Mouse (Mus musculus): Measurements from ENCODE around the gene Mest.
A peak's percentile ranks its signal among the peaks of the same experiment; 100 is the strongest.

Gene Mest

DNA sequence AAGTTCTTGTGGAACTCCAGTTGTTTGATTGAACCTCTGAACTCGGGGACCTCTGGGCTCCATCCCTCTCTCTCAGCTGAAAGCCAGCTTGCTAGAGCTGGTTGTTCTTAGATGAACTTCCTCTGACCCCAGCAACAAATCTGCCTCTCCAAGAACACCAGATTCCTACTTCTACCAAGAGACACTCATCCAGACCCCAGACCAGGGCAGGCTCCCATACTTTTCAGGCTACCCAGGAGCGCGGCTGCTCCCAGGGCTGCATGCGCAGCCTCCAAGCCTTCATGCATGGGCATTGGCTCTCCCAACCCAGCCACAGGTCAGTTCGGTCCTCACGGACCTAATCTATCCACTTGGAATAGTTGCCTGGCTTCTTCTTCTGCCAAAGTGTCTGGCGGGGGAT is at the start of gene Mest:
Gene Mest, plus strand, starts transcription at position 217 of the 400 bp plus-strand sequence.
- no peak for DNase-seq (ENCODE audit: extremely low read depth, low read depth)

DNA sequence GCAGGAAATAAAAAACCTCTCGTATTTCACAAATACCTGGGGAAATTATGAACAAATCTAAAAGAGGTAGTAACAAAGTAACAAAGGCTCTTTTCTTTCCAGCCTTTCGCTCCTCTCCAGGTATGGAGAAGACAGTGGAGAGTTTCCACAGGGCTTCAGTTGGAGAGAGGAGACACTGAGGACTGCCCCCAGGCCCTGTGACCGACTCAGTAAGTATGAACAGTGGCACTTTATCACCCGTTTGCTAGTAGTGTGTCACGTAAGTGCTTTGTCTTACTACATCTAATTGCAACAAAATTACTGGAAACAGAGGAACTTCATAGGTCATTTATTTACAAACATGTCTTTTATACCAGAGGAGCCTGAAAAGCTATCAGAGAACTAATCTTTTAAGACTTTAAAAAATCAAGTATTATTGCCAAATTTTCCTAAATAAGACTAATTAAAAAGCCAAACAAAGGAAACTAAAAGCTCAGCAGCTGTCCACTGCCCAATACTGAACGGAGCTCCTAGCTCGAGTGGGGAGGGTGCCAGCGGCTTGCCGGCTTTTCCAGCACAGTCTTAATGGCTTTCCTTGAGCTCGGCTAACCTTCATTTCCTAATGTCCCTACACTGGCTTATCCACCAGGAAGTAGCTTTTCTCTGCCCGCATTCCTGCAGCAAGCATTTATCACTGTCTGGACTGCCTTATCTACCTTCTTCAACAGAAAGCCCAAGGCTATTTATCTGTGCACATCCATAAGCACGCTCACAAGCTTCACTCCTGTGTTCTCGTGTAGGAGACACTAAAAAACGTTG is 49.4 kb upstream of the Mest start:
- no peak for DNase-seq (ENCODE audit: extremely low read depth, low read depth)

DNA sequence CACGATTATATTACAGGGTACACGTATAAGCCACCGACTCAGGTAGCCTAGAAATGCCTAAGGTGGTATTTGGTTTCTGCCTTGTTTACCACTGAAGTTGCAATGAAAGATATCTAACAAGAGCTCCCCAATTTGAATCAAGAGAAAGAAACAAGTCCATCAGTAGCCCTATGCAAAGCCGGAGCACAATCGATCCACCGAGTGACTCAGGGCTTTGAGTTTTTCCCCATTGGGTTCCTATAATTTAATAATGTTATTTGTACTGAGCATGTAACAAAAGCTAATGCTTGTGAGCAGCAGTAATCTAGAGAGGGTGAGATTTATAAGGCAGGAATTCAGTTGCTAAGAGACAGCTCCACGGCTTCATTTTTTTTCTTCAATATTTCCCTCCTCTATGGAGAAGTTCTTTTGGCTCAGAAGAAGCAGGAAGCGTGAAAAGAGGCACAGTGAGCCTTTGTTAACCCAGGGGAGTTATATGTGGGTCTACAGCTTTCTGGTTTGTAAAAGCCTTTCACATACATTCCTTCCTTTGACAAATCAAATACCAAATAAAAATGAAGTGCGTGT is 48.5 kb upstream of the Mest start:
- DNase-seq (ENCODE audit: extremely low read depth, low read depth): no peak

DNA sequence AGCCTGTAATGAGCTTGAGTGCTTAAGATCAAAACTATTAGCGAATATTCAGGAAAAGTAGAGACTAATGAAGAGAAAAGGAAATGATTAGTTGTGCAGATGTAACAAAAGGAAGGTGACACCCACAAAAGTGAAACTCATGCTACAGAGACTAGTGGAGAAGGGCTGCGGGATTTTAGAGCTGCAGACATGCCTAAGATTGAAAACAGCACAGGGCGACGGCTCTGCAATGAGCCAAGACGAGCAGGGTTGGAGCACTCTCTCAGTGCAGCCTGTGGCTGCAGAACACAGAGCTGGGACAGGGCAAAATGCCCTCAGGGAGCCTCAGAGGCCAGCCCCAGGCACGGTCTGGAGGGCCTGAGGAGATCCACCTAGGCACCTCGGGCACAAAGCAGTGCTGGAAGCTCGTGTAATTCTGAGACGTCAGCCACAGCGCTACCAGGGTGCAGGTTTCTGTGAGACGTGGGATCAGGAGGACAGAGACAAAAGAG is 48.0 kb upstream of the Mest start:
- DNase-seq (ENCODE audit: extremely low read depth, low read depth): no peak

DNA sequence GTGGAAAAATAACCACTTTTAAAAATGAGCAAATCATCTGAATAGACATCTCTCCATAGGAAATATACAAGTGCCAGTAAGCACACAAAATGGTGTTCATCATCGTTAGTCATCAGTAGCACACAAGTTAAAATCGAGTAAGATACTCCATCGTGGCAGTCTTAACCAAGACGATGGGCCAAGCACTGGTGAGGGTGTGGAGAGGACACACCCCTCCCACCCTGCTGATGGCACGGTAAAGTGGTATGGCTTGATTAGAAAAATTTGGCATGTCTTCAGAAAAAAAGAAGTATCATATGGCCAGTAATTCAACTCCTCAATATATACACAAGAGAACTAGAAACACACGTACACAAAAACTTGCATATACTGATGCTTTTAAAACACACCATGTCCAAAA is 46.8 kb upstream of the Mest start:
- no peak for DNase-seq (ENCODE audit: extremely low read depth, low read depth)

DNA sequence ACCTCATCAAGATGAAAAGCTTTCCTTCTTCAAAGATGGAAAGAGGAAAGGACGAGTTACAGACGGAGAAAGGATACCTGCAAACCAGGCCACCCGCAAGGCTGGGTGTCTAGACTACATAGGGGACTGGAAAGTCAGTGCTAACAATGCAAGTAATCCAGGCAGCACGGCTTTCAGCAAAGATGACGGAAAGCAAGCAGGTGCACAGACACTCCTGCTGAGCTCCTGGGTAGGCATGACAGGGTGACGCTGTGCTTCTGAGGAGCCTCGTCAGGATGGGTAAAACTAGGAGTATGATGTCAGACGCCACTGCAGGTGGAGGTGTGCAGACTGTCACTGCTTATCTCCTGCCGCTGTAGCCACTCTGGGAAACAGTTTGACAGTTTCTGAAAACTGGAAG is 45.8 kb upstream of the Mest start:
- no peak for DNase-seq (ENCODE audit: extremely low read depth, low read depth)

DNA sequence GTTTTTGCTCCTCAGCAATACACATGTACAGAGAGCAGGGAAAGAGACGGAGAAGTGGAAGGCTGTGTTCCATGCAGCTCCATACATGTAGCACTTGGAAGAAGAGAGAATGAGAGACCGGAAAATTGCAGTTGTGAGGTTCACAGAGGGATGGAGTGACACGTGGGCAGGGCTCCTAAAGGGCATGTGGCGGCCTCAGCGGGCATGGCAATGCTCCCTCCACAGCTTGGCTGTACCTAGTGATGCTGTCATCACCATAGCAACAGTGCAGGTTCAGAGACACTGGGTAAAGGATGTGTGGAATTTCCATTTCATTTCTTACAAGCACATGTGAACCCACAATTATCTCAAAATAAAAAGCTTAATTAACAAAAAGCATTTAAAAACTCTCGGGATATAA is 44.9 kb upstream of the Mest start:
- DNase-seq (ENCODE audit: extremely low read depth, low read depth): no peak

DNA sequence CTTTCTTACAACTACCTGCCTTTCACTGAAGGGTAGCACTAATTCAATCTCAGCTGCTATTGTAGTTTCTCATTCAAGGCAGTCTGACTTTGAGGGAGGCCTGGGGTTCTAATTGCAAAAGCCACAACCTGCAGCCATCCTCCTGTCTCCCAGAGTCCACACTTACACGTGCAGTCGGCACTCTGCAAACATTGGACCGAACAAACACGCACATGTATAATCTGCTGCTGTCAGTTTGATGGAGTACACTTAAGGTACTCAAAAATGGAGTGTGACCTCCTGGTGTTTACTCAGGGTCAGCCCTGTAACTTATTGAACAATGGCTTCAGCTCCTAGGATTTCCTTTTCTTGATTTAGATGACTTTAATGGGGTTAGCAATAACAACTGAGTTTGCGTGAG is 43.8 kb upstream of the Mest start:
- no peak for DNase-seq (ENCODE audit: extremely low read depth, low read depth)

DNA sequence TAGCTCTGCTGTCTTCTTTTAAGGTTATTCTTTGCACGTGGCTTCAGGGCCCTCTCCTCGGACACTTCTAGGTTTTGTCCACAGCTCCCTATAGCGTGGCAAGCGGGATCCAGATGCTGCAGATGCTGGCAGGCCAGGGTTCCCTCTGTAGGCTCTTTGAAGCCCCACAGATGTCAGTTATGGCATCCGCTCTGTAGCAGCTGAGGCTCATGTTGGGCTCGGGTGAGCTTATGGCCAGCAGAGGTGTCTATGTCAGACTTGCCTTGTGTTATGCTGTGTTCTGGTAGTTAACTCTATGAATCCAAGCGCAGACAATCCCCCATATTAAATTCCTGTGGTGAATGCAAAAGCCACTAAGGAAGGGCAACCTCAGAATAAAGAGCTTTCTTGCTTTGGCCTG is 42.9 kb upstream of the Mest start:
- DNase-seq (ENCODE audit: extremely low read depth, low read depth): no peak

DNA sequence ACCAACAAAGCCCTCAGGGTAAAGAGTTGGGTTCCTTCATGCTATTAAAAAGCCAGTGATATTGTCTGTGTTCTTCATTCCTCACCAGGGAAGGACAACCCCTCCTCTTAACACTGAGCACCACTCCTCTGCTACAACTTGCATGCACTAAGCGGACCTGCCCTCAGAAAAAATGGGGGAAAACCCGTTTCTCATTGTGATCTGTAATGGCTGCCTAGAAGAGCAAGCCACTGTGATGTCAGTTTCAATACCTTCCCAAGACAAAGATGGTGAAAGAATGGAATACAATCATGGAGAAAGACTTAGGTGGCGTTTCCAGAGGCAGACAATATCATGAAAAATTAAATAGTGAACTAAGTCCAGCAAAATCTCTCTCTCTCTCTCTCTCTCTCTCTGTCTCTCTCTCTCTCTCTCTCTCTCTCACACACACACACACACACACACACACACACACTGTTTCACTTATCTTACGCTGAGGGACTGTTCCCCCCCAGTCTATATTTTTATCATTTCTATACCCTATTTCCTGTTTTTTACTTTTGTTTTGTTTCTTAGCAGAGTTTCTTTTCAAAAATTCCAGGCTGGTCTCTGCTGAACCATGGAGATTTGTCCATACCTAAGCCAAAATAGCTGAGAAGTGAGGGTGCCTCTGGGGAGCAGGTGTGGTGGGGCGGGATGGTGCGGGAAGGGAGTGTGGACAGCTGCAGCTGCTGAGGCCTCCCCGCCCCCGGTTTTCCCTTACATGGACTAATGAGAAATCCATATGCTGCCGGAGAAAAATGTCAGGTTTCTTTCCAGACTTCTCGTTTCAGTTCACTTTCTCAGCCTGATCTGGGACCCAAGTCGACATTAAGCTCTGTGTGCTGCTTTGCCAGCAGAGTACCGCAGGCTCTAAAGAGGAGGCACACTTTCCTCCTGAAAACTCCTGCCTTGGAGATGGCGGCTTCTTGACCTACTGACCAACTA is 41.1 kb upstream of the Mest start:
- DNase-seq (ENCODE audit: extremely low read depth, low read depth): no peak

DNA sequence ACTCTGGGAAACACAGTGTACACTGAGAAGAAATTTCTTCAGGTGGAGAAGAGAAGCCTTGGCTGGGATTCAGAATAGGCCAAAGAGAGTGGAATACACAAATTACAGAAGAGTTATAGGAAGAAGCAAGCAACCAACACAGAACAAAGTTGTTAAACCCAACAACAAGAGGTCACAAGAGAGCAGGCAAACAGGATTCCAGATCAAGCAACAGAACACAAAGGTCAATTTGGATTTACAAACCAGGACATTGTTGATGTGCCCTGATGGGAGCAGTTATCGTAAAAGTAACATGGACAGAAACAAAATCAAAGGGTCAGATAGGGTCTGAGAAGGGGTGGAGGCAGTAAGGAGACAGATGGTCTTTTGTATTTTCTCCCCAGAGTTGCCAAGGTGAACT is 38.8 kb upstream of the Mest start:
- DNase-seq (ENCODE audit: extremely low read depth, low read depth): no peak

DNA sequence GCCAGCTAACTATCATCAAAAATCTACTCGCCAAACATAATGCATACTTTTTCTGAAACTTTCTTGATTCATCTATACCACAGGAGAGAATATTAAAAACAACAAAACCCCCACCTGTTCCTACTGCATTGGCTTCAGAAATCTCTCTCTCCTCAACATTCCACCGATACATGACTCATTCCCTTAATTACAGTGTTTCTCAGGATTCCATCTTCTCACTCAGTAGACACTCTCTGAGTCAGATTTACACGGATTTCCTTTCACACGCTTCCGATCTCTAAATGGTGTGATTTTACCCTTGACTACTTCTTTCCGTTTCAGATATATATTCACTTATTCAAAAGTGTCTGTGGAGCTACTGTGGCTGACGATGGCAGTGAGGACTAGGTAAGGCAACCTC is 36.1 kb upstream of the Mest start:
- DNase-seq (ENCODE audit: extremely low read depth, low read depth): no peak

DNA sequence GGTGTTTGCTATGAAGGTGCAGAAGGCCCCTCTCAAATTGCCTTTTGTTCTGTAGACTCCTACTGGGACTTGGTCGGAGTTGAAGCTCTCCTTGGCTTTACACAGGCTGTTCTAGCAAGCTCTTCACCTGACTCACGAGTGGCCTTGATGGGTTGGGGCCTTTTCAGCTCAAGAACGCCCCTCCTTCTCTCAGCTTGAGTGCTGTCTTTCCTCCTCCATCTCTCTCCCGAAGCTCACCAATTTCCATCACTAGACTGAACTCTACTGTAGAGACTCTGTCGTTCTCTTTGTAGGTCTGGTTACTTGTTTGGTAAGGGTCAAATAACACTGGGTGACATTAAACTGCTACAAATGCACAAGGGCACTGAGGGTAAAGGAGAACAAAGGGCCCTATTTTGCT is 30.5 kb upstream of the Mest start:
- no peak for DNase-seq (ENCODE audit: extremely low read depth, low read depth)

DNA sequence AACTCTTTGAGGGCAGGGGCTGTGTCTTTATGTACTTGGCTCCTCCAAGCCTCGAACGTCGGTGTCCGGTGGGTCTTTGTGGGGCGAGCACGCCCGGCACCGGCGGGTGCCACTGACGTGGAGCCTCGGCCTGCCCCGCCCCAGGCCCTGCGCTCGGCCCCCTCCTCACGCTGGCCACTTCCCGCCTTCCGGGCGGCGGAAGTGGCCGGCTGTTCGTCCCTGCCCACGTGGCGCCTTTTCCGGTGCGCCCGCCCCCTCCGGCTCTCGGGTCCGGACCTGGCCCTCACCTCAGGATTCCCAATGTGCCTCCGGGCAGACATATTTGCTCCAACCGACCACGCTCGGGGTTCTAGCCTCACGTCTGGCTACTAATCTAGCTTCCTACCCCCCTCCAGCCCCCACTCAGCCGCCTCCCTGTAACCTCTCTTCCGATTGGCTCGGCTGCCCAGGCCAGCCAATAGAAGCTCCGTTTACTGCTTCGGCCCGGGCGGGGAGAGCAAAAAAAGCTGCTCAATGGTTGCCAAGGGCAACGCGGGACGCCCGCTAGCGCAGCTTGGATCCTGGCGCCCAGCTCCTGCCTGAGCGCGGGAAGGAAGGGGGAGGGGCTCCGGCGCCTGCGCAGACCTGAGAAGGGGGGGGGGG is 29.9 kb upstream of the Mest start, which contains the start of gene Cep41:
Gene Cep41, minus strand, starts transcription at position 400 of the 642 bp plus-strand sequence.
- DNase-seq (ENCODE audit: extremely low read depth, low read depth): peak; percentile 85

DNA sequence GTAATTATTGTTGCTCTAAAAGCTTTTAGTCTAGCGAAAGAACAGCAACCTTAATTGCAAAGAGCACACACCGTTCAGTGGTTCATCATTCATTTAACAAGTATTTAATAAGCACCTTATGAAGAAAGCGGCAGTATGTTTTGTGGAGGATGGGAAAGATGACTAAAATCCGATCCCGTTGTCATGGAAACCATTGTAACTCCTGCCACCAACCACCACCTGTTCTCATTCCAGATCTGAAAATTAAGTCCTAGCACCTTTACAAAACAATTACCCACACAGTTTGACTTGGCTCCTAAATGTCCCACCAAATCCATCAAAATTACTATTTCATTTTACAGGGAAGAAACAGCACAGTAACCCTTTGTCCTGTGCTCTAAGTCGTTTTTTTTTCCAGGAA is 29.1 kb upstream of the Mest start:
- DNase-seq (ENCODE audit: extremely low read depth, low read depth): no peak

DNA sequence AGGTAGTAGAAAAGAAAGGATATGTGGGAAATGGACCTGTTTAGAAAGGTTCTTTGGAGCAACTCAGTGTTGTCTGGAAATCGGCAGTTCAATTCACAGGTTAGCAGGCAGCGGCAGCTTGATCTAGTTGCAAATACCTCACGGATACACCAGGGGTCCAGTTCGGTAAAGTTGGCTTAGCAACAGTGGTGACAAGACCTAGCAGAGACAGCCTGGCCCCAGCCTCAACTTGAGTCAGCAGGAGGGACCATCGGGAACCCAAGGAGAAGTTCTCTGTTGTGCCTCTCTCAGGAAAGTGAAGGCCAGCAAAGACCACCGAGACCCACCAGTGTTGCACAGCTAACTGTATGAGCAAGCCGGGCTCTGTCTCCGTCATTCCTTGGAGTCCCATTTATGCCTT is 28.2 kb upstream of the Mest start:
- no peak for DNase-seq (ENCODE audit: extremely low read depth, low read depth)

DNA sequence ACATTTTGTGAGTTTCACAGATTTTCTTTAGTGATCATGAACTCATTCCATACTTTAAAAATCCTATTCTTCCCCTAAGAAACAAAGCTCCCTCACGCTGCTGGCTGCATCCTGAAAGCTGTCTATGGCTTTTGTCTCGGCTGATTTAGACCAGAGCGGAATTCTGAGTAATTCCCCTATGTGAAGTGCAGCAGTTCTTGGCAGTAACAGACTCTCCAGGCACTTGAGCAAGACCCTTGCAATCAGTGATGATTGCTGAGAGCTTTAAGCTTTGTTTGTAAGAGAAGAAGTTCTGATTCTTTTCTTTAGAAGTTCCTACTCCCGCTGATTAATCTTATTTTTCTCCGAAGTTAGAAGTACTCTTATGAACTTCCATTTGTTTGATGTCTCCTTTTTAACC is 25.9 kb upstream of the Mest start:
- DNase-seq (ENCODE audit: extremely low read depth, low read depth): no peak

DNA sequence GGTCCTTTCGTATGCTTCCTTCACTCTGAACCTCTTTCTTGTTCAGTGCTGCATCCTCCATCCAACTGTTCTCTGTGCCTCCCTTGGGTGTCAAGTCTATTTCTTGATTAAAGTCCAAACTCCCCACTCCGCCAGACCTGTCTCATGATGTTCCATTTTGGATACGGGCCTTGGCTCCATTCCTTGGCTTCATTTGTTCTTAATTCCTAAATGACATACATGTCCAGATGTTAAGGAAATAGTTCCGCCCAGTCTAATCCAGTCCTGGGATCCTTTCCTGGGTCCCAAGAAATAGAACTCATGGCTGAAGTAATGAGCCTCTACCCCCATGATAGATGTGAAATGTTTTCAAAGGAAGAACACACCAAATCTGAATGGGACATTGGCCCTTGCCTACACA is 25.3 kb upstream of the Mest start:
- no peak for DNase-seq (ENCODE audit: extremely low read depth, low read depth)

DNA sequence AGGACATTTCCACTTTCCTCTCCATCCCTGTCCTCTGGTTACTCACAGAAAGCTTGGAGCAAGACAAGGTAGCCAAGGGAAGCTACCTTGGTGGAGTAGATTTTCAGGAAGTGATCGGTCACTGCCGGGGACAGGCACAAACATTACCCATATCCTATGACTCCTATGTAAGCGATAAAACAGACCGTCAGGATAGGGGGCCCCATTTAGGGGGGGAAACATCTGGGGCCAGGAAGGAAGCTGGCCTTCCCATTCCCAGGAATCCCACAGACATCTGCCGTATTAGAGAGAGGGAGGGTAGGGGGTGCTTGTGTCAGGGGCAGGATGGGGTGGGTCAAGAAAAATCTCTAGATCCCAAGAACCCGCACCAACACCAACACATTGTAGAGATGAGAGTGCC is 23.2 kb upstream of the Mest start:
- DNase-seq (ENCODE audit: extremely low read depth, low read depth): no peak

DNA sequence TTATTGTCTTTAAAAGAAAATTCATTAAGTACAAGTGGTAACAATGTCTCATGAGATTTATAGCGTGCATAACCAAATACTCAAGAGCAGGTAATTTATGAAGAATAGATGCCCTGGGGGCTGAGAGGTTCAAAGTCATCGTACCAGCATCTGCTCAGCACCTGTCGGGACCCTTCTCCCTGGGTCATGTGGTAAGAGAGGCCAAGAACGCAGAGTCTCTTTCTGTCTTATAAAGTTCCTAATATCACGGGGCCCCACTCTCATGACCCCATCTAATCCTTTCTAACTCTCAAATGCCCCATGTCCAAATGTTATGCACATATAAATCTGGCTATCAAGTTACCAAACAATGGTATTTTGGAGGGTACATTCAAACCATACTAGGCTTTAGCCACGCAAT is 20.5 kb upstream of the Mest start:
- DNase-seq (ENCODE audit: extremely low read depth, low read depth): no peak

DNA sequence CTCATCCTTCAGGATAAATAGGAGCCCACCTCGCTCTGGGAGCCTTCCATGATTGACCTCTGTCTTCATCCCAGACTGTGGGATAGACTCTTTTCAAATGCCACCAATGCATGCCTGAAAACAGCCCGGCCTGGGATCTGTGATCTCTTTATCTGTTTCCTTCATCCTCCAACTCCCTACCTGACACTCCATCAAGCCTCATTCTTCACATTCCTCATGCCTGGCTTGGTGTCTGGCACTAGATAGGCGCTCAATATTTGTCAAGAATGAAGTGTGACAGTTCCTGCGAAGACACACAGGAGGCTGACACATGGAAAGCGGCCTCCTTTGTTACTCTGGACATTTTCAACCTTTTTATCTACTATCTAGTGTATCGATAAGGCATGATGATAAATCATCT is 19.9 kb upstream of the Mest start:
- DNase-seq (ENCODE audit: extremely low read depth, low read depth): no peak
